In the genomic region with DNA sequence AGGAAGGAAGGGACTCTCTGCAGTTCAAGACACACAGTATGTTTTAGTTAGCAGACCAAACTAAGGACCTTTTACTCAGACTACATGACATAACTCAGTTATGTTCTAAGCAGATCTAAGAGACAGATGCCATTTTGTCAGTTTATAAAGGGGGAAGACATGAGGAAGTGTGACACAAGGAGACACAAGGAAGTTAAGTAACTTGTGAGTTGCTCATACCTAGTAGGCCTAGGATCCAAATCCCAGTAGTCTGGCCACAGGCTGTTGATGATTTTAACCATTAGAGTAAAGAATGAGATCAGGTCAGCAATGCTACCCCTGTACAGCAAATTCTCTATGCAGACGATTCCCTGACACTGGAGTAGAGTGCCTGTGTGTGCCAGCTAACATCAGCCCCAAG, we compare ENCODE assay signal across 26 mouse cellular contexts.
"Had no signal": no experiment of that assay in that cellular context is flagged by ENCODE, and none has a peak within 500 bp of the region (broad histone marks: within the 10 kb centered on the region; RNA-seq: fewer than 3 reads in every experiment).

No protein-coding gene starts in this region.

- ATAC-seq: hindbrain, postnatal 0 days; intestine, embryonic 16.5 days had no signal

- H3K4me1 ChIP-seq: hindbrain, embryonic 13.5 days; hindbrain, embryonic 15.5 days had no signal

- H3K9ac ChIP-seq: heart, embryonic 12.5 days; hindbrain, embryonic 13.5 days; hindbrain, embryonic 15.5 days; kidney, embryonic 15.5 days; limb, embryonic 12.5 days; liver, embryonic 13.5 days had no signal

- H3K27me3 ChIP-seq: heart, embryonic 12.5 days; hindbrain, embryonic 13.5 days; hindbrain, embryonic 15.5 days; kidney, embryonic 15.5 days; limb, embryonic 12.5 days; liver, embryonic 13.5 days had no signal

- H3K36me3 ChIP-seq: heart, embryonic 10.5 days; heart, embryonic 12.5 days; hindbrain, embryonic 13.5 days; hindbrain, embryonic 15.5 days; kidney, embryonic 15.5 days; limb, embryonic 10.5 days; limb, embryonic 12.5 days; liver, embryonic 13.5 days had no signal

- H3K27ac ChIP-seq: heart, embryonic 10.5 days; hindbrain, embryonic 13.5 days; hindbrain, embryonic 15.5 days; hindbrain, postnatal 0 days; kidney, embryonic 15.5 days; kidney, postnatal 0 days; limb, embryonic 10.5 days; limb, embryonic 12.5 days; liver, embryonic 13.5 days had no signal

- H3K4me2 ChIP-seq: heart, embryonic 12.5 days; hindbrain, embryonic 13.5 days; hindbrain, embryonic 15.5 days; kidney, embryonic 15.5 days; limb, embryonic 12.5 days; liver, embryonic 11.5 days; liver, embryonic 13.5 days had no signal

- H3K4me3 ChIP-seq: gastrocnemius, adult 2 months; heart, embryonic 10.5 days; heart, embryonic 12.5 days; hindbrain, embryonic 13.5 days; hindbrain, embryonic 15.5 days; kidney, embryonic 15.5 days; limb, embryonic 10.5 days; limb, embryonic 12.5 days; liver, embryonic 13.5 days had no signal

- H3K9me3 ChIP-seq: heart, embryonic 10.5 days; heart, embryonic 12.5 days; hindbrain, embryonic 13.5 days; hindbrain, embryonic 15.5 days; kidney, embryonic 15.5 days; limb, embryonic 10.5 days; limb, embryonic 12.5 days; liver, embryonic 13.5 days had no signal

- DNase-seq: gastrocnemius, adult 2 months; gastrocnemius, postnatal 10 days; gastrocnemius, postnatal 25 days; heart, adult 18-20 months; heart, postnatal 14 days; heart, postnatal 36 days; kidney, adult 11 months; kidney, adult 2 months; kidney, adult 9 months; kidney, postnatal 14 days; kidney, postnatal 36 days; layer of hippocampus, adult 9-11 months; layer of hippocampus, postnatal 36 days; liver; liver, embryonic 13.5 days had no signal
